Mouse (Mus musculus) cortical plate, adult 2 months (tissue): ENCODE measurements around the gene Myrfl.

Experiments used
- CTCF ChIP-seq: fragments of 200-500 bp; IDR thresholded peaks from 2 replicates; pipeline ENCODE4 v1.5.1; 2011; ENCODE audit warnings: mild to moderate bottlenecking, control low read depth, low read length; ENCODE audit not compliant: insufficient read depth; ENCODE audit errors: extremely low read depth
- POLR2A ChIP-seq: fragments of 200-500 bp; IDR thresholded peaks from 2 replicates; pipeline ENCODE4 v1.6.1; 2011; ENCODE audit warnings: mild to moderate bottlenecking, low read length, control low read depth; ENCODE audit not compliant: insufficient read depth; ENCODE audit errors: extremely low read depth

- no peak for TF ChIP-seq CTCF
- no peak for TF ChIP-seq POLR2A
Observed at GRCm38 (mm10) chr10:116894540-116894939, 2.2 kb downstream of the Myrfl start.
